Mouse (Mus musculus) embryo, embryonic 10 days (tissue): ENCODE results near the gene Bckdha.

Source experiments
- DNase-seq: peaks from one replicate; pipeline ENCODE4 v3.0.0-alpha.2; 2015; ENCODE audit warnings: low spot score

The Bckdha gene

GRCm38 (mm10) chr7:25611501-25611900, 47.3 kb downstream of the Bckdha start:
- DNase-seq, result no peak

GRCm38 (mm10) chr7:25610056-25610455, 48.7 kb downstream of the Bckdha start:
- no peak for DNase-seq

GRCm38 (mm10) chr7:25607196-25607595, 51.6 kb downstream of the Bckdha start:
- no peak for DNase-seq

GRCm38 (mm10) chr7:25606625-25607063, 52.1 kb downstream of the Bckdha start:
- DNase-seq, result no peak

- DNase-seq, result no peak
Observed at GRCm38 (mm10) chr7:25601346-25601745, 57.4 kb downstream of the Bckdha start.

GRCm38 (mm10) chr7:25600666-25601065, 58.1 kb downstream of the Bckdha start:
- DNase-seq, result no peak

GRCm38 (mm10) chr7:25599663-25600062, 59.1 kb downstream of the Bckdha start:
- DNase-seq, result peak; percentile 79

GRCm38 (mm10) chr7:25593859-25594258, 64.9 kb downstream of the Bckdha start:
- DNase-seq, result no peak

- no peak for DNase-seq
Observed at GRCm38 (mm10) chr7:25591226-25591625, 67.6 kb downstream of the Bckdha start.

- DNase-seq, result no peak
Observed at GRCm38 (mm10) chr7:25585351-25586204, 73.2 kb downstream of the Bckdha start.

- no peak for DNase-seq
Observed at GRCm38 (mm10) chr7:25584651-25585050, 74.1 kb downstream of the Bckdha start.

- DNase-seq, result no peak
Observed at GRCm38 (mm10) chr7:25582301-25582810, 76.4 kb downstream of the Bckdha start.
